Mouse (Mus musculus) testis, postnatal 14 days (tissue): ENCODE measurements around the gene Gm49340.
"Not testable (repeated sequence)": the region's sequence is repeated elsewhere in the genome, so short reads cannot be mapped to it uniquely, and the experiment has no call there.

Source experiments
- DNase-seq: peaks from one replicate; pipeline ENCODE4 v3.0.0; 2021; ENCODE audit warnings: low spot score

Gm49340 gene

DNA sequence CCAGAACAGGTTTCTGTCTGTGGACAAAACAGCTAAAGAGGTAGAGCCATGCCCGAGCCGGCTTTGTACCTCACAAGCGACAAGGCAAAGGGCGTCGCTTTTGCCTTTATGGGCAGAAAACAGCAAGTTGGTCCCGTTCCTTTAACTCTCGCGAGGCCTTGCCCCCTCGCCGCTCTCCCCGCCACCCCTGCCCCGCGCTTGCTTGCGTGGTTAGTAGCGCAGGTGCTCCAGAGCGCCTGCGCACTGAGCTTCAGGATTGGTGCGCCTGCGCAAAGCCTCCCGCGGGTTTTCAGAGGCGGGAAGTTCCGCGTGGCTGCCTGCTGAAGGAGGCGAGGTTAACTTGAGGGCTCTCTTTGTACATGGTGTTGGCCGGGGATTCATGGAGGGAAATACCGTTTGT is at the start of gene Gm49340, which contains the start of the genes Aspa and Spata22:
Gene Gm49340 (plus strand): TSS at position 300 of the 400 bp plus-strand sequence.
Gene Aspa (minus strand): TSS at position 155 of the 400 bp plus-strand sequence.
Gene Spata22 (plus strand): TSS at position 300 of the 400 bp plus-strand sequence.
- DNase-seq = peak; percentile 91

- no peak for DNase-seq
Measured at GRCm38 (mm10) chr11:73280710-73281109, 48.8 kb upstream of the Gm49340 start.

DNA sequence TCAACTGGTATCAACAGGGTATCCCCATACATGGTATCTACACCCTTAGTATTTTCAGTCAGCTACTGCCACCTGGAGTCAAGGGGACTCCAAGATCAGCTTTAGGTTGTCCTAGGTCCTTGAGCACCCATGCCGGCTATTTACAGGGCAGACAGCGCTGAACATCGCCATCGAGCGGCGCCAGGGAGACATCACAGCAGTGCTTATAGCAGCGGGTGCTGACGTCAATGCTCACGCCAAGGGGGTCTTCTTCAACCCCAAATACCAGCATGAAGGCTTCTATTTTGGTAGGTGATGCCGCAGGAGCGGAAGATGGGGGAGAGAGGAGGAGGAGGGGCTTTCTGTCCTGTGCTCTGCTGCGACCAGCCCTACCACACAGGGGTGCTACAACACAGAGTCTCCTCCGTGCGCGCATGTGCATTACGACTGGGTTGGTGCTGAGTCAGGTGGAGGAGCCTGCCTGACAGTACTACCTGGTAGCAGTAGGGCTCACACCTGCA is 48.0 kb upstream of the Gm49340 start:
- DNase-seq = peak; percentile 16

DNA sequence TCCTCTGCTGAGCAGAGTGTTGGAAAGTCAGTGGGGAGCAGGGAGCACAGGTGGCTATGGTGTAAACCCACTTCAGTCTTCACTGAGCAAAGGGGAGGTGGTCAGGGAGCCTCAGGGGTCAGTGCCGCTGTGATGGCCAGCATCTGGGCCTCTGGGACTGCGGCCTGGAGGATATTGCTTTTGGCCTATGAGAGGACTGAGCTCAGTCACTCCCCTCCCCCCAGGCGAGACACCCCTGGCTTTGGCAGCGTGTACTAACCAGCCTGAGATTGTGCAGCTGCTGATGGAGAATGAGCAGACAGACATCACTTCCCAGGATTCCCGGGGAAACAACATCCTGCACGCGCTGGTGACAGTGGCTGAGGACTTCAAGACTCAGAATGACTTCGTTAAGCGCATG is 46.2 kb upstream of the Gm49340 start:
- DNase-seq = no peak

GRCm38 (mm10) chr11:73283926-73284325 is 45.6 kb upstream of the Gm49340 start:
- DNase-seq = no peak

DNA sequence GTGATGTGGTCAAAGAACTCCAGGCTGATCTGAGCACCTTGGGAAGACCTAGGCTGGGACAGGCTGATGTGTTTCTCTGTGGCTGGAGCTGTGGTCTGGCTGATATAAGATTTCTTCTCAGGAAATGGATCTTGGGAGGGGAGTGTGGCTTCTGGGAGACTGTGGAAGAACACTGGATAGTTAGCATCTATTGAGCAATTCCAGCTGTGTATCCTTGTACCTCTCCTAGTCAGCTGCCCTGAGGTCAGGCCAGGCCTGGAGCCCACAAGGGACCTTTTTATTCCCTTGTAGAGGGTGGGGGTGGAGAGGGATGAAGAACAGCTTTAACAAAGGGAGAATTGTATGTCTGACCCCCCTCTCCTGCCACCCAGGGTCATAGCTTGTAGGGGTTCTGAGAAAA is 45.2 kb upstream of the Gm49340 start:
- no peak for DNase-seq

GRCm38 (mm10) chr11:73289621-73290020 is 39.9 kb upstream of the Gm49340 start:
- no peak for DNase-seq

- DNase-seq = no peak
Measured at GRCm38 (mm10) chr11:73303123-73303522, 26.4 kb upstream of the Gm49340 start.

DNA sequence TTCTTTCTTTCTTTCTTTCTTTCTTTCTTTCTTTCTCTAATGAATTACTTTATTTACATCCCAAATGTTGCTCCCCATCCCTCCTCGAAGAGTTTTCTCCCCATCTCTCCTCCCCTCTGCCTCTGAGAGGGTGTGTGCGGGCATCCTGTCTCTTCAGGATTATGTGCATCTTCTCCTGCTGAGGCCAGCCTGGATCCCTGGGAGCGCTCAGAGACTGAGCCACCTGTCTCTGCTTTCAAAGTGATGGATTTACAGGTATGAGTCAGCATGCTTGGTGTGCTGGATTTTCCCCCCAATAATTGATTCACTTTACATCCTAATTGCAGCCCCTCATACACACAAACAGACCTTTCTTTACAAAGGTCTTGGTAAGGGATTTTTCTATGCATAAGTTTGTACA is 13.6 kb upstream of the Gm49340 start:
- no peak for DNase-seq

DNA sequence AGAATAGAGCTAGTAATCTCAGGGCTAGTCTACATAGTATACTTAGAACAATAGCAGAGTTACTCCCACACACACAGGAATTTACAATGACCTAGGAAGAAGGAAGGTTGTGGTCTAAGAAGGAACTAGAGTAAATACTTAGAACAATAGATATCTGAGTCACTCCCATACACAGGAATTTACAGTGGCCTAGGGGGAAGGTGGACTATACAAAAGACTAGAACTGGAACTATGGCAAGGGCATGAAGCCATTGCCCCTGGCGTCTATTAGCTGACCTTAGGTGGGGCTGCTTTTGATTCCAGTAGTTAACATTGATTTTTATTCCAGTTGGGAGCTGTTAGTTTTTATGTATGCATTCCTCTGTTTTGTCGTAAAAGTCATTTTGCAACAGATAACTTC is 11.0 kb upstream of the Gm49340 start:
- DNase-seq = not testable (repeated sequence)

- DNase-seq = not testable (repeated sequence)
Measured at GRCm38 (mm10) chr11:73321064-73321463, 8.5 kb upstream of the Gm49340 start.

GRCm38 (mm10) chr11:73323906-73324830 is 5.4 kb upstream of the Gm49340 start:
- no peak for DNase-seq

DNA sequence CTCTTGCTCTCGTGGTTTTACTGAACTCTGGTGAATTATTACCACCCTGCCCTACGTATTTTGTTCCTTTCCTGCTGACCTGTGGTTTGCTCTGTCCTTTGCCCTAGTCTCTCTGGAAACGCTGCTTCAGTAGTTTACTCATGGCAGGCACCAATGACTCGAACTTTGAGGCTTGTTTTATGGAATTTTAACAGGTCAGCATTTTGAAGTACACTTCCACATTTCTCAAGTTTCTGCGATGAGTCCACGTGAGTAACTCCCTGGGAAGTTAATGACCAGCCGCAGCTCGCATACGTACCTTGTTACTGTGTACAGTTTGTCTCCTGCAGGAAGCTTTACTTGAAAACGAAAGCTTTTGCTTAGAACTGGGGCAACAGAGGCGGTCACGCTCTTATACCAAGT is 3.1 kb upstream of the Gm49340 start:
- DNase-seq = no peak

GRCm38 (mm10) chr11:73327361-73327760 is 2.2 kb upstream of the Gm49340 start:
- DNase-seq = no peak

GRCm38 (mm10) chr11:73333357-73333756 is 3.8 kb downstream of the Gm49340 start:
- DNase-seq = no peak

GRCm38 (mm10) chr11:73336919-73337318 is 7.4 kb downstream of the Gm49340 start:
- DNase-seq = no peak

DNA sequence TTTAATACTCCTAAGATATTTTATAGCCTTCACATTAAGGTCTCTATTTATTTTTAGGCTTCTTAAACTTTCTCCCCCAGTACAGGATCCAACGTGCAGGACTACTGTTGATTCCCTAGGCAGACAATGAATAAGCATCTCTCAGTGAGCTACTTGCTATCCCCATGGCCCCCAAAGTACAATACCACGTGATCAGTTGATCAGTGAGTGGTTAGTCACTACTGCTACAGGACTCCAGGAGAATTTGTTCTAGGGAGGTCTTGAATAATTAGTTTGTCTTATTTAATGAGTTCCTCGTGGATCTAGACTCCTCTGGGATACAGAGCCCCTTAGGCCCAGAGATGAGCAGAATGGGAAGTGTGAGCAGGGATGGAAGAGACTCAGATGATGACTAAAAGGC is 20.9 kb downstream of the Gm49340 start, which contains the start of gene Olfr20:
Gene Olfr20 (plus strand): TSS at position 301 of the 400 bp plus-strand sequence.
- DNase-seq = no peak

DNA sequence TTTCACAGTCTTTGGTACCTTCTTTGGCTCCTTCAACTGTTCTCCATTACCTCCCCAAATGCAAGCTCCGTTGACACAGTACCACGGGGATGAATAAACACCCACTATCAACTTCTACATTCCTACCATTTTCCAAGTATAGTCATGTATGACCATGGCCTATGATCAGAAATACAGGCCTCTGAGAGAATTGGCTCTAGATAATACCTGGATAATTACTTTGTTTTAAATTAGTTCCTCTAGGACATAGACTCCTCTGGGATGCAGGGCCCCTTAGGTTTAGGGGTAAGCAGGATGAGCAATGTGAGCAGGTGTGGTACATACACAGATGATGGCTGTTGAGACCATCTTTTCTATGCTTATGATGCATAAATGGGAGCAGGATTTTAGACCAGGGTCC is 41.4 kb downstream of the Gm49340 start, which contains the start of gene Olfr376:
Gene Olfr376 (plus strand): TSS at position 301 of the 400 bp plus-strand sequence.
- no peak for DNase-seq

DNA sequence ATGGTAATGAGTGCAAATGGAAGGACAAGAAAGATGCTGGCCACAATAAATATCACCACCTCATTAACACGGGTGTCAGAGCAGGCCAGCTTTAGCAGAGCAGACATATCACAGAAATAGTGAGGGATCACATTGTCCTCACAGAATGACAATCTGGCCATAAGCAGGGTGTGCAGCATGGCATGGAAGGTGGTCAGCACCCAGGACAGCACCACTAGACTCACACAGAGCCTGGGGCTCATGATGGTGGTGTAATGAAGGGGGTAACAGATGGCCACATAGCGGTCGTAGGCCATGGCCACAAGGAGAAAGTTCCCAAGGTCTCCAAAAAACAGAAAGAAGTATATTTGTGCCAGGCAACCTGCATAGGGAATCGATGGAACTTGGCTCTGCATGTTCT is 65.8 kb downstream of the Gm49340 start:
- no peak for DNase-seq

DNA sequence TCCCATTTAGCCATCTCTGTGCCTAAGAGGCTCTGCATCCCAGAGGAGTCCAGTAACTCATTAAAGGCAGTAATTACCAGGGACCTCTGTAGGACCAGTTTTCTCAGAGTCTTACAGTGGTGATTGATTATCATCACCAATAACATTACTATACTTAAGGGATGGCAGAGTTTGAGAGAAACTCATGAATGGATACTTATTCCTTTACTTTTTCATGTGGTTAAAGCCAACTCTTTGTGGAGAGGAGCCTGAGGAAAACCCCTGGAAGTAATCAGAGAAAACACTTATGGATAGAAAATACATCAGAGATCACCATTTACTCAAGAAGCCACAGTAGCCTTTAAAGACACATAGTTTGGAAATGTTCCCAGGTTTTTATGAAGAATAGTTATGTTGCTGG is 70.0 kb downstream of the Gm49340 start, which contains the start of gene Olfr1:
Gene Olfr1 (minus strand): TSS at position 101 of the 400 bp plus-strand sequence.
- DNase-seq = no peak
